Mouse (Mus musculus) brain, embryonic 18.5 days (tissue): ENCODE results near the gene Snx4.
"Not testable (repeated sequence)": the region's sequence is repeated elsewhere in the genome, so short reads cannot be mapped to it uniquely, and the experiment has no call there.

Experiments used
- DNase-seq: peaks from one replicate; pipeline ENCODE4 v3.0.0-alpha.2; 2012; ENCODE audit warnings: low read depth, low spot score

The Snx4 gene

DNA sequence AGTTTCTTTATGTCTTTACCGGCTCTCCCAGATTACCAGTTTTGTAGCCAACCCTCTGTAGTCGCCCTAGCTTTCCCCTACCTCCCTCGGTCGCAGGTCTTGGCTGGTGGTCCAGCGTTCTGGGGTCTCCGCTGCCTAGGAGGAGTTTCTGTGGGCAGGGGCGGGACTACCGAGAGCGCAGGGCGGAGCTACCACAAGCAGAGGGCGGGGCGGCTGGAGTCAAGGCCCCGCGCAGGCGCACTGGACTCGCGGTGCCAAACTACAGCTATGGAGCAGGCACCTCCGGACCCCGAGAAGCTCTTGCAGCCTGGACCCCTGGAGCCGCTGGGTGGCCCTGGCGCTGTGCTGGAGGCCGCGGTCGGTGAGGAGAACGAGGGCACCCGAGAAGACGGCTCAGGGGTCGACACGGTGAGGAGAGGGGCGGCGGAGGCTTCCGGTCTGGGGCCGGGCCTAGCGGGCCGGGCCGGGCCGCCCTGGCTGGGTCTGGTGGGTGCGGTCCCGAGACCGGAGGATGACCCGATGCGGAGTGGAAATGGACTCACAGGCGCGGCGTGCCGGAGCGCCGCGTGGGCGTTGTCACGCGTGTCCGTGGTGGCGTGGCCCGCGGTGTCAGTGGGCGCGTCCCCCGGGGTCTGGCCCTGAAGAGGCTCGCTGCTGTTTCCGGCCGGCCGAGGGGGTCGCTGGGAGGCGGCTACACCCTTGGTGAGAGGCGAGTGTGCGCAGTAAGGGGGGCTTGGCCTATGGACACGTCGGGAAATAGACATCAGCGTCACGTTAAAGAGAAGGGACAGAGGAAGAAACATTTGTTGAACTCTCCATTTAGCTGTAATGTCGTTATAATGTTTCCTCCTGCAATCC is at the start of gene Snx4:
Snx4 (plus strand) TSS at position 249 of the 858 bp plus-strand sequence.
- DNase-seq: peak; percentile 71

DNA sequence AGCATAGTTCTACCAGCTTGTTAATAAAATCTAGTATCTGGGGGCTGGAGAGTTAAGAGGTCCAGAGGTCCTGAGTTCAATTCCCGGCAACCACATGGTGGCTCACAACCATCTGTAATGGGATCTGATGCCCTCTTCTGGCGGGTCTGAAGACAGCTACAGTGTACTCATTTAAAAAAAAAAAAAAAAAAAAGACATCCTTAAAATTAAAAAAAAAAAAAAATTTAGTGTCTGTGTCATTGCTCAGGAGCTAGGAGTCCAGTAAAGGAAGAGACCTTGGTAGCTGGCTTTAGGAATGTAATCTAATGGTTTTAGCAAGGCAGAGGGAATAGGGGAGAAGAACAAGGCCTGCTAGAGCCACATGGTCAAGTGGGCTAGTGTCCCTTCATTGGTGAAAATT is 40.4 kb upstream of the Snx4 start:
- DNase-seq: no peak

DNA sequence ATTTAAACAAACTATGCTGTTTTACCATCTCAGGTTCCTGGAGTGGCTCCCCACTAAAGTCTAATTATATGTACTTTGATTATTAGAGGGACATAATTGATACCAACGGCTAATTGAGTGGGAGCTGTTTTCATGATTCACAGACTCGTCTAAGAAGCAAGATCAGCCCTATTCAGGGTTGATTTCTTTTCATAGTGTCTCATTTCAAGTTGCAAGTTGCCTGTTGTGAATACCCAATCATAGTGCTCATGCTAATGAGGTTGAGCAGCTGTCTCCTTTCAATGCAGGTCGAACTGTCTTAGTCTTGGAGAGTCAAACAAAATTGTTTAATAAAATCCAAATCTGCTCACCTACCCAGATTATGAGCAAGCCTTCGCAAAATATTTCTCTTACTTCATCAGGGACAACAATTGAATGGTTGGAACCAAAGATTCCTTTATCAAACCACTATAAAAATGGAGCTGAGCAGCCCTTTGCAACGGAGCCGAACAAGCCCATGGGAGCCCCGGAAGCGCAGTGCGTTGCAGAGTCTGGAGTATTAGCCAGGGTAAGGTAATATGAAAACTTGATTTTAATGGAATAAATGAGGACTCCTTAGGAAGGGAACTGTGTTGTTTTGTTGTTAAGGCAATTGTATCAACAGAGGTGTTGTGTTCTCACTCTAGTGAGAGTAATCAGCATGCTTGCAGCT is 34.8 kb upstream of the Snx4 start:
- peak; percentile 3 for DNase-seq

DNA sequence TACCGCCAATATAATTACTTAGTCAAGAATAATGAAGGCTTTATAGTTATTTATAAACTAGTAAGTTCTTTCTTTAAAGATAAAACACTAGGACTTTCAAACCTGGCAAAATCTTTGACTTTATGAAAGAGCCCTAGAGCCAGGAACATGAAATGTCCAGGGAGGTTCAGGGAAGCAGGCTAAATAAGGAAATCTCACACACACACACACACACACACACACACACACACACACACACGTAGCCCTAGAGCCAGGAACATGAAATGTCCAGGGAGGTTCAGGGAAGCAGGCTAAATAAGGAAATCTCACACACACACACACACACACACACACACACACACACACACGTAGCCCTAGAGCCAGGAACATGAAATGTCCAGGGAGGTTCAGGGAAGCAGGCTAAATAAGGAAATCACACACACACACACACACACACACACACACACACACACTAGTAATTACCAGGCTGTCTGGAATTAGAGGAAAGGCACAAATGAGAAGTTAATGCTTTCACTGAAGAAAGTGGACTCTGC is 33.6 kb upstream of the Snx4 start:
- DNase-seq: not testable (repeated sequence)

DNA sequence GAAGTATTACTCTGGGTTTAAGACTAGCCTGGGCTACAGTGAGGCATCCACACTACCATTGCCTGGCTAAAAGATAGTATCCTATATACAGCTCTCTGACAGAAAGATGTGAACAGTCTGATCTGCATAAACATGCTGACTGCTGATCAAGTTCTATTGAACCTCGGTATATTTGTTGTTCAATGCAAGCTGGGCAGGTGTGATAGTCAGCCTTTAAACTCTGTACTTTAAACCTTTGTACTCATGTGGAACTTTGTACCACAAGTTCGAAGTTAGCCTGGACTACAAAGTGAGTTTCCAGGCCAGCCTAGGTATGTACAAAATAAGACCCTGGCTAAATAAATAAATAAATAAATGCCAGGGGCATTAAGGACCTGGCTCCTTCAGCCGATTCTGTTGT is 28.8 kb upstream of the Snx4 start:
- no peak for DNase-seq

DNA sequence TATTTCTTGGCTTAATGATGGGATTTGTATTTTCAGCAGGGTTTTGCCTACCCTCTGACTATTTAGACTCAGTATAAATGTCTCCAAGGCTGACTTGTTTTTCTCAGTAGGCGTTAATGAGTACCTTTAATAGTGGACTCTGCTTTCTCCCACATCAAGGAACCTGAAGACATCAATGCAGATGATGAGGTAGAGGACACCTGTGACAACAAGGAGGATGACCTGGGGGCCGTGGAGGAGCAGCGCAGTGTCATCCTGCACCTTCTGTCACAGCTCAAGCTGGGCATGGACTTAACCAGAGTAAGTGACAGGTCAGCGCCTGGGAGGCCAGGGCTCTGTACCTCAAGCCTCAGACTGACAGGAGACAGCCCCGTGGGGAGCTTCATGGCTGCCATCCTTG is 26.9 kb upstream of the Snx4 start:
- DNase-seq: no peak

DNA sequence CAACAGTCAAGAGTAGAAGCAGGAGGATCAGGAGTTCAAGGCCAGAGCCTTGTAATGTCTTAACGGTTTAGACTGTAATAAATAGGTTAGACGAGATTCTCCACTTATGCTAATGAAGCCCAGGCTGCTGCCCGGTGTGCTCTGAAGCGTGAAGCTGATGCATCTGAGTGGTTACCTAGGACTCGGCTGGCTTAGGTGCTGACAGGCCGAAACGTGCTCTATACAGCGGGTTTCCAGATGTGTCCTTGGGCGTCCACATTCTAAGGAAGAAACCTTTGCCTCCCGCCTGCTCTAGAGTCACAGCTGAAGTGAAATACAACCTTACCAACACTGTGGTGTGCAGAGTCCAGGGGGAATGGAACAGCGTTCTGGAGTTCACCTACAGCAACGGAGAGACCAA is 17.1 kb upstream of the Snx4 start:
- DNase-seq: no peak

DNA sequence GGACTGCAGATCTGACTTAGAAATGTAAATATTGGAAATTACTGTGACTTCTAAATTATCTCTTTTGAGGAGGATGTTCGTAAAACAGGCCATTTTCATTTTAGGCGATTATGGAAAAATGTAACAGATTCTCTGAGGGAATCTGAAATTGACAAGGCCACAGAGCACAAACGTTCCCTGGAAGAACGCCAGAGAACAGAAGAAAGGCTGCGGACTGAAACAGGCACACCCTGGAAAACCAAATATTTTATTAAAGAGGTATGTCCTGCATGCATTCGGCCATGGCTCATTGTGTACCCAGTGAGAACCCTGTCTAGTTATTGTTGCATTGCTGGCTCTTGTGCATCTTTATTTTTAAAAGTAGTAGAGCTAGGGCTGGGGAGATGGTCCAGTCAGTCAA is 15.1 kb upstream of the Snx4 start:
- DNase-seq: no peak

DNA sequence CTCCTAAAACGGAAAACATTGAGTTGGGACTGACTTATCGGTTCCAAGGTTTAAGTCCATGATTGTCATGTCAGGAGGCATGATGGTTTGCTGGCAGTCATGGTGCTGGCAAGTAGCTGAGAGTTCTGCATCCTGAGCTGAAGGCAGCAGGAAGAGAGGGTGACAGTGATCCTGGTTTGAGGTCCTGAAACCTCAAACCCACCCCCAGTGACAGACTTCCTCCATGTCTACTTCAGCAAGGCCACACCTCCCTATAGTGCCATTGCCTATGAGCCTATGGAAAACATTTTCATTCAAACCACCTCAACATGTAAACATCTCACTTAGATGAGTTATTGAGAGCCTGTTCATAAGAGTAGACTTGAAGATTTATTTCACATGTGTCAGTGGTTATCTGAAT is 11.9 kb upstream of the Snx4 start:
- DNase-seq: no peak

DNA sequence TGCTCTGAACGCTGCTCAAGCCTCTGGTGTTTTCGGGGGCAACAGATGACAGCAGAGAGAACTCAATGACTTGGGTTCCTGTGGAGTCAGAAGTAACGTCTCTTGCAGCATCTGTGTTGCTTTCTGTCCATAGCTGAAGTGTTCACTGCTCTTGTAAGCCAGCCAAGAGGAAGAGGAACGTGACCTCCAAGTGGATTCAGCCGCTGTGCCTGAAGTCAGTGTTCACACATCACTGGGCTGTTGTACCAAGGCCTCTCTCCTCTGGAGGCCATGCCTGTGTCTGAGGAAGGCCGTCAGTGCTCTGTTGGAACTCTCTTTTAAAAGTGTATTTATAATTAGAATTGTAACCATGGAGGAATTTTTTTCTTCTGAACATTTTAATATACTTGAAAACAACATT is 9.2 kb upstream of the Snx4 start:
- no peak for DNase-seq

DNA sequence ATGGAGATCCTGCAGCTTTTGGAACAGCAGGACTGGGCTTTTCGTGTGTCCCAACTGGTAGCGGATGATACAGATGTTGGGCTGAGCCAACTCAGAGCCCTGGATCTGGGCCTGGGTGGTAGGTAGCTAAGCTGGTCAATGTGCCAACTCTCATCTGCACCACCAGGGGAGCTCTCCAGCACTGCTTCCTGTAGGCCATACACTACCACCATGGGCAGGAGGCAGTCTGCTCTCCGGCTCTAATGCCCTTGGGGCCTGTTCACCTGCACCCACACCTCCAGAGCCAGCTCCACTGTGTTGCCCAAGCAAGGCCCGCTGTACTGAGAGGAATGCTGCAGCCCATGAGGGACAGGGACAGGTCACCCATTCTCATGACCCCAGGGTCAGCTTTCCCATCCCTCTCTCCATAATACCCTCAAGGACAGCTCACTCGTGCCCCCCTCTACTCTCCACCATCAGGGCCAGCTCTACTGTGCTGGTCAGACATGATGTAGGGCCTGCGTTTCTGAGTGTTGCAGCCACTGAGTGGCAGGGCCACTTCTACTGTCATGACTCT is 7.0 kb upstream of the Snx4 start:
- no peak for DNase-seq

DNA sequence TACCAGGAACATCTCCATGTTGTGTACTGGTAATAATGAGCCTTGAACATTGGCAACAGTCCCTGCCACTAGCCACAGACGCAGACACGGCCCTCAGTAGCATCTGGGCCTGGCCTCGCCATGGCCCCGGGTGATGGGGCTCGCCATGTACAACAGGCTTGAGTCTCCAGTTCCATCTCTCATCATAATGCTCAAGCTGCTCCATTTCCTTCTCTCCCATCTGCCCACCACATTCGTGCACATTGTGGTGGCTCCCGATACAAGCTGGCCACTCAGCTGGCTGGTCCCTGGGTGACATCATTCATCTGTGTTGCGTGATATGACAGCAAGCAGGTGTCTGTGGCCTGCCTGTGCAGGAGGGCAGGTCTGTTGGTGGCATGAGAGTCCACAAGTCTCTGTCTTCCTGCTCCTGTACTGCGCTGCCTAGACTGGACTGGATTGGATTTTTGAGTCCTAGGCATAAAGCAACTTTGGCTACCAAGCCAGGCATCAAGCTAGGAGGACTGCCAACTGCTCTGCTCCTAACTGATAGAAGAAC is 6.2 kb upstream of the Snx4 start:
- DNase-seq: no peak

DNA sequence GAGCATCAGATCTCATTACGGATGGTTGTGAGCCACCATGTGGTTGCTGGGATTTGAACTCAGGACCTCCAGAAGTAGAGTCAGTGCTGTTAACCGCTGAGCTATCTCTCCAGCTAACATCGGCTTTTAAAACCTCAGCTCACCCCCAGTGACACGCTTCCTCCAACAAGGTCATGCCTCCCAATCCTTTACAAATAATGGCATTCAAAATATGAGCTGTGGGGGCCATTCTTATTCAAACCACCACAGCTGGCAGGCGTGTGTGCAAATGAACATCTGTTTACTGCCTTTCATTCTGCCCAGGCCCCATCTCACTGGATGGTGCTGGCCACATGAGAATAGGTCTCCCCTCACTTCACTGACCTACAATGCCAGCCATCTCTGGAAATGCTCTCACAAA is 4.7 kb upstream of the Snx4 start:
- no peak for DNase-seq

DNA sequence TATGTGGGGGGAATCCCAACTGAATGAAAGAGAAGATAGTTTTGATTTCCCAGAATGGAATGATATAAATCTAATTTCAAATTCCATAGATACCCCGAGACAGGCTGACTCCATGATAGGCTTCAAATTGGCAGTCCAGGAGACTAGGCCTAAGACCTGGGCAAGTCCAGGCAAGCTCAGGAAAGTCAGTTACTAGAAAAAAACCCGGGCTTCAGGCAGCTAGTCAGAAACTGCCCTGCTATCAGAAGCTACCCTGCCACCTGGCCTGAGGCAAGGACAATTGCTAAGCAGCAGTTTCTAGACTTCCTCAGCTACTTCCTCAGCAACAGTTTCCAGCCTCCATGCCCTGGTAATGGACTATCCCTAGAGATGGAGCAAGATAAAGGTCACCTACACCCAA is 4.2 kb upstream of the Snx4 start:
- DNase-seq: no peak

DNA sequence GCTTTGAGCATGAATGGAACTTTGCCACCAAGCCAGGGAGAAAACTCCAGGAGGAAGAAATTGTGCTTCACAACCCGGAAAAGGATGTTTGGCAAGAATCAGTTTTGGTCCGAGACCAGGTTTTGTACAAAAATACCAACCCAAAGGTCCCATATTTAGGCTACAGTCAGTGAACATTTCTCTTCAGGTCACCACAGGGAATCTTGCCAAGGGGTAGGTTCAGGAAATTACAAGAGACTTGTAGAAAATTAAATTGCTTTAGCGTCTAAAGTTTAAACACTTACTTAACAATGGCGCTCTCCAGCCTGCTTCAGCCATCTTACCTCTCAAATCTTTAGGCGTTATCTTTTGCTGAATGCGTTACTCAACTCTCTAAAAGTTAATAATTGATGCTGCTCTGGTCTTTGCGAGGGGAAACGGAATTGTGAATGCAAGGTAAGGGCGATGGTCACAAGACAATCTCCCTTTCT is 556 bp upstream of the Snx4 start:
- no peak for DNase-seq

DNA sequence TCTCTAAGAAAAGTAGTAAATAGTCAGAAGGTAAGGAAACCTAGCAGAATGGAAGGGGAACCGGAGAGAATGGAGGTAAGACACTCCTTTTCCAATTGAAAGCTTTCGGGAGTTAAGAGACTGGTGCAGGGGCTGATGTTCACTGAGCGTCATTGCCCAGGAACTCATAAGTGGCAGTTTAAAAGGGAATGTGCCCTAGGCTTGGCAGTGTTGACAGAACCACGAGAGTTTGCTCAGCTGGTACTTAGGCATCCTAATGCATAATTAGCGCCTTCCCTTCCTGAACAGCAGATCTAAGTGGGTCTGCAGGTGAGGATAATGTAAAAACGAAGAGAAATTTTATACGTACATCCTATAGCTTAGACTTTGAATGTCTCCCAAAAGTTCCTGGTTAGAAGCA is 4.4 kb downstream of the Snx4 start:
- no peak for DNase-seq

DNA sequence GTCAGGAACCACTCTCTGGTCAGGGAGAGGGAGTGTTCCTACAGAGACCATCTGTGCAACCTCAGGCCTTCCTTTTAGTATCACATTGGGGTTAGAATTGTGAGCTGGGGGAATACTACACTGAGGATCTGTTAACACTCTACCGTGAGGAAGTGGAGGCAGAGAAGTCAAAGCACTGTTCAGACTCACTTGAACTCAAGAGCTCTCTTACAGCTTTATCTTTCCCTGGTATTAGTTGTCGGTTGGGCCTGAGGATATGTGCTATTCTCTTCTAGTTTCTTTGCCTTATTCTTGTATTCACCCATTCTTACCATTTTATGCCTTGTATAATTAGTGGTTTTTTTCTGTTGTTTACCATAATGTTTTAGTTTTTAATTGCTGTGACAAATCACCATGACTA is 7.3 kb downstream of the Snx4 start:
- no peak for DNase-seq

DNA sequence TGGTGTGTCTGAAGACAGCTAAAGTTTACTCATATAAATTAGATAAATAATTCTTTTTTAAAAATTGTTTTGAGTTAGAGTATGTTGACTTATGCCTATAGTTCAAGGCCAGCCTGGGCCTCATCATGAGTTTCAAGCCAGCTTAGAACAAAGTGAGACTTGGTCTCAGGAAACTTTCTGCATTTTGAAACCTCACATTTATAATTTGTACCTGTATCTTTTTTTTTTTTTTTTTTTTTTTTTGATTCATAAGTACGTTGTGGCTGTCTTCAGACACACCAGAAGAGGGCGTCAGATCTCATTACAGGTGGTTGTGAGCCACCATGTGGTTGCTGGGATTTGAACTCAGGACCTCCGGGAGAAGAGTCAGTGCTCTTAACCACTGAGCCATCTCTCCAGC is 8.6 kb downstream of the Snx4 start:
- no peak for DNase-seq

DNA sequence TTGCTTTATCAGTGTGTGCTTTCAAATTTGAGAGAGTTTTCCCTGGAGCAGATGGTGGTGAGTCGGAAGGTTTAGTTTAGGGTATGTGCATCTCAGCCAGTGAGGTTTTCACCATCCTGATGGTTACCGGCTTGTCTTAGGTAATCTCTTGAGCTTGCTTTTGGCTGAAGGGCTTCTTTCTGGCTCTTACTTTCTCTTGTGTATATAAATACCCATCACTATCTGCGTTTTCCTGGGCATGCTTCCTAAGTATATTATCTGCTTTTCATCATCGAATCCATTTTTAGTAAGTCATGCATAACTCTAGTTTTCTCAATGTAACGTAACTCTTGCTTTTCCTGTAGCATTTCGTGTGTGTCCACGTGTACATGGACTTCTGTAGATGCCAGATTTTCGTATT is 9.6 kb downstream of the Snx4 start:
- no peak for DNase-seq

DNA sequence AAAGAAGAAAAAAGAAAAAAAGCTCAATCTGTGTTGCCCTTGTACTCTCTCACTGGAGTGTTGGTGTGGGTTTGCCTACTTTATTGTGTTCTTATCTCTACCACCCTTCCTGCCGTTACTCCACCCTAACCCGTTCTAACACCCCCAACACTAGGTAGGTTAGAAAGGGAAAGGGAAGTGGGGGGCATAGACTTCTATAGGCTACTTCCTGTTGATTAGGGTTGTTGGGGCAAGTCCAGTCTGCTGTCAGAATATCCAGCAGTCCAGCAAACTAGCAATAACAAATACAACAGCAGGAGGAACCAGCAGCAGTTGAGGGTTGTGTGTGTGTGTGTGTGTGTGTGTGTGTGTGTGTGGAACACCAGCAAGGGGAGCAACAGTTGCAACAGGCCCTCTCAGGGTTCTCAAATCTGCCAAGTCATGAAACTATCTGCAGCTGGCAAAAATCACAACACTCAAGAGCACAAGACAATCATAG is 10.4 kb downstream of the Snx4 start:
- no peak for DNase-seq

DNA sequence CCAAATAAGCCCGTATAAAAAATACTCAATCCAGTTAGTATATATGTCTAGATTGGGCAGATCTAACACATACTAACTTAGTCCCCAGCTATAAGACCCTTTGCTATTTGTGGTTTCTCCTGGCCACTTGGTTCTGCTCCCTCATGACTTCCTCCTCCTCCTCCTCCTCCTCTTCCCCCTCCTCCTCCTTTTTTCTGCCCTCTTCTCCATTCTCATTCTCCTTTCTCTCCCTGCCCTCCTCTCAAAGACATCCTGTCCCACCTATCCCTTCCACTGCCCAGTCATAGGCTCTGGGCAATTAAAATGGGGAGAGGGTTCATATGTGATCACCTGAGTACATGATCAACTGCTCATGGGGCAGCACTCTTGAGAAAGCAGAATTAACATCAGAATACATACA is 10.9 kb downstream of the Snx4 start:
- no peak for DNase-seq

DNA sequence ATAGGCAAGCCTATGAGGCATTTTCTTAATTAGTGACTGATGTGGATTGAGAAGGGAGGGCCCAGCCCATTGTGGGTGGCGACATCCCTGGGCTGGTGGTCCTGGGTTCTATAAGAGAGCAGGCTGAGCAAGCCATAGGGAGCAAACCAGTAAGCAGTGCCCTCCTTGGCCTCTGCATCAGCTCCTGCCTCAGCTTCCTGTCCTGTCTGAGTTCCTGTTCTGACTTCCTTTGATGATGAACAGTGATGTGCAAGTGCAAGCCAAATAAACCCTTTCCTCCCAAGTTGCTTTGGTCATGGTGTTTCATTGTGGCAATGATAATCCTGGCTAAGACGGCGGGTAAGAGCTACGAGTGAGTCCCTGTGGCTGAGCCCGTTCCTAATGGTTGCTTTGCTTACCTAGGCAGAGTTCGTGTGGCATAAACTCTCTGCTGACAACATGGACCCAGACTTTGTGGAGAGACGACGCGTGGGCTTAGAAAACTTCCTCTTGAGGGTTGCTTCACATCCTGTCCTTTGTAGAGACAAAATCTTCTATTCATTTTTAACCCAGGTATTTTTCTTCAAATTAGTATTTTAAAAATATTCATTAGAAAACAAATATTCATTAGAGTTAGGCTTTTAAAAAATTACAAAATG is 16.5 kb downstream of the Snx4 start:
- no peak for DNase-seq
